Mouse (Mus musculus): ENCODE measurements around the gene Cx3cr1. TPM values are rescaled to one million over a fixed set of nuclear protein-coding genes. Genes with fewer than 3 reads are reported as not detected.
A peak's percentile ranks its signal among the peaks of the same experiment; 100 is the strongest.

The Cx3cr1 gene
- polyA plus RNA-seq, 1 experiment from 2014 or later = 9.2 TPM

DNA sequence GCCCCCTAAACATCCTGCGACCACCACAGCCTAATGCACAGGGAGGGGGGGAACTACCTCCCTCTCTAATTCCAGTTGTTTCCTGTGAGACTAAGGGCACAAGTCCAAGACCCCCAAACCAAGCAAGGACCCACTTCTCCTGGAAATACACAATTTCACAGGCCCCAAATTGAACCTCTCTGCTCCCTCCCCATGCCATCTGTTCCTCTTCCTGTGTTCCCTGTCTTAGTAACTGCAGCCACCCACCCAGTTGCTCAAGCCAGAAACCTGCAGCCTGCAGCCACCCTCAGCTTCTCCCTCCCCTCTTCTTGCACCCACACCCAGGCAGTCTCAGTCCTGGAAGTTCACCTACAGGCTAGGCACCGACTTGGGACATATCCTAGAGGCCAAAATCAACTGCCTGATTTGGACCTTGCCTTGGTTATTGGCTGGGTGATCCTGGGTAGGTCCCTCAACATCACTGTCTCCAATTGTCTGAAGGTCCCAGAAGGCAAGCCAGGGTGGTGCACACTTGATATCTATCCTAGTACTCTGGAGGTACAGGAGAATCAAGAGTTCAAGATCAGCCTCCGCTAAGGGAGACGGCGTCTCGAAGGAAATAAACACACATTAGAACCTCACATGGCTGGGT, 90.8 kb downstream of the Cx3cr1 start:
- Histone ChIP-seq H3K27ac (no peak overlapping the region), H3K36me3 (peaks cover 15% of the 10 kb centered on the region), H3K4me3 (no peak overlapping the region), H3K4me1 (peaks cover 66% of the 10 kb centered on the region), H3K27me3 (no peaks in the 10 kb centered on the region), H3K9me3 (no peaks in the 10 kb centered on the region), H3K9ac (no peak overlapping the region), H3K4me2 (no peak overlapping the region)
- no peak for ATAC-seq (ENCODE audit: borderline replicate concordance, extremely low read depth, low FRiP score, low TSS enrichment)
- 73% methylated on average over 6 of the region's 6 CpGs for WGBS

DNA sequence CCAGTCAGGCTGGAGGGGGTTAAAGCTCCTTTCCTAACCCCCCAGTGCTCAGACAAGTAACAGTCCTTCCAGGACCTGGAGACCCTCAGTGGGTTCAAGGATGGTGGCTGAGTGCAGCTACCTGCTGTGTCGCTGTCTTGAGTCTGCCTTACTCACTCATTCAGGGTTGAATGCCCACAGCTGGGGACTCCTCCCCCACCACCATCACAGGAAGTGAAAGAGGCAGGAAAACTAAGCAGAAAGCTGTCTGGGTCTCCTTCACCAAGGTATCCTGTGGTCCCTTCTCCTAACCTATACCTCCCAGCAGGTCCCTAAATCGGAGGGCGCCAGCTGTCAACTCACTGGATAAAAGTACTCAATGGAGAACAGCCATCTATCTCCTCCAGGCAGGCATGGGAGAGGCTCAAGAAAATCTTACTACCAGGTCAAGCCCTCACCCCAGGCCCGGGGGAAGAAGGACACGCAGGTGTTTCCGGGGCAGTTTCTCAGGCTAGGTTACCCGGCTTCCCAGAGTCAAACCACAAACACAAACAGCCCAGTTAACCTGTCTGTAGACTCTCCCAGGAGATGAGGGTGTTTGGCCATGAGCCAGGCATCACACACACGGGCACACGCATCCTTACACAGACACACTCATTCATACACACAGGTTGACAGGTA, 91.4 kb downstream of the Cx3cr1 start:
- H3K36me3 ChIP-seq = peaks cover 21% of the 10 kb centered on the region
- peak overlapping the region; percentile 50 for H3K27ac ChIP-seq
- WGBS = 36% methylated on average over 9 of the region's 9 CpGs
- ATAC-seq (ENCODE audit: borderline replicate concordance, extremely low read depth, low FRiP score, low TSS enrichment) = no peak
- H3K9ac ChIP-seq = no peak overlapping the region
- peaks cover 64% of the 10 kb centered on the region for H3K4me1 ChIP-seq
- no peak overlapping the region for H3K4me3 ChIP-seq
- peak overlapping the region; percentile 27; the same call in 1 of the 2 replicates for H3K4me2 ChIP-seq
- no peaks in the 10 kb centered on the region for H3K9me3 ChIP-seq
- no peaks in the 10 kb centered on the region for H3K27me3 ChIP-seq

DNA sequence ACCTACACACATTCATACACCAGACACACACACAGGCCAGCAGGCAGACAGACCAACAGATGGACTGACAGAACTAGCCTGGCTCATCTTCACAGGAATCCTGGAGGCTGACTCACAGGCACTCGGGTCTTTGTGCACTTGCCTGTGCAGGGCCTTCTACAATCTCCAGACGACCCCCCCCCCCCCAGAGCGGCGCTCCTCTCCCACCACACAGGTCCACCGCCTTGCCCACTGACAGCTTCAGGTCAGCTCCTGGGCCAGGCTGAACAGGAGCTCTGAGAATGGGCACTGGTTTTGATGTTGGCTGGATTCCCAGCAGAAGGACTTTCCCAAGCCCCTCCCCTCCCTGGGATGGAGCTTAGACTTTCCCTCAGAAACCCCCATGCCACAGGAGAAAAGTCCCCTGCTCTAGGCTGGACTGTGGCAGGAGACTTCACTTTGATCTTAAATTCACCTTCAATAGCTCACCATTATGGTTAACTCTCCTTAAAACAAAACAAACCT, 92.1 kb downstream of the Cx3cr1 start:
- Histone ChIP-seq H3K9me3 (no peaks in the 10 kb centered on the region), H3K4me3 (no peak overlapping the region), H3K36me3 (peaks cover 28% of the 10 kb centered on the region), H3K27me3 (no peaks in the 10 kb centered on the region), H3K9ac (no peak overlapping the region), H3K27ac (peak overlapping the region; percentile 50), H3K4me2 (peak overlapping the region; percentile 27), H3K4me1 (peaks cover 65% of the 10 kb centered on the region)
- 11% methylated on average over 5 of the region's 5 CpGs for WGBS
- no peak for ATAC-seq (ENCODE audit: borderline replicate concordance, extremely low read depth, low FRiP score, low TSS enrichment)

DNA sequence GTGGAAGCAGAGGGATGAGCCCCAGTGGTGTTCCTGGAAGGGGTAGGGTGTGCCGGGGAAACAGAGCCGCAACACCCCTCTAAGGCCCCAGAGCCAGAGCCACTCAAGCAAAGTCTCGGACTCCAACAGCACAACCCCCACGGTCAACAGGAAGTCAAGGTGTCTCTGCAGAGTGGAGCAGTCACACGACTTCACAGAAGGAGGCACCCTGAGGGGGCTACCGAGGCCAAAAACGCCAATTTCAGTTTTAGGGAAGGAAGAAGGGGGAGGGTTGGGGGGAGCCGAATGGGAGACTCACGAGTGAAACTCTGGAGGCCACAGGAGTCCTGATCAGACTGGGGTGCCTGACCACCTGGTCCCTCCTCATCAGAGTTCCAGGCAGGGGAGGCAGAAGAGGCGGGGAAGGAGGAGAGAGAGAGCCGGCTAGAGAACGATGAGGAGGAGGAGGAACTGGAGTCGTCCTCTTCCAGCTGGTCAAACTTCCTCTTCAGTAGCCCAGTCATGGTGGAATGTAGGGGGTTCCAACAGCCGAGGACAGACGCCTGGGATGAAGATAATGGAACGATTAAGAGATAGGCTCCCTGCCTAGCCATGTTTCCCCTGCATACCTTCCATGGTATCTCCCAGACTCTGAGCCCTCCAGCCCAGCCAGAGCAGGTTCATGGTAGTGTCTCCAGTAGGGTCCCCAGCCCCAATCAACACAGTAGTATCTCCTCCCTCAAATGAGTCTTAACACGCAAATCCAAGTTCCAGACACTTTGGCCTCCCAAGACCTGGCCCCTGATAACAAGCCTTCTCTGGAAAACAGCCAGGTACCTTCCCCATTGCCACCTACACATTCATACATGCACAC, 92.7 kb downstream of the Cx3cr1 start:
- Histone ChIP-seq H3K9ac (no peak overlapping the region), H3K9me3 (no peaks in the 10 kb centered on the region), H3K27ac (peak overlapping the region; percentile 50; the same call in 1 of the 2 replicates), H3K27me3 (no peaks in the 10 kb centered on the region), H3K4me3 (no peak overlapping the region), H3K4me2 (peak overlapping the region; percentile 27; the same call in 1 of the 2 replicates), H3K4me1 (peaks cover 60% of the 10 kb centered on the region), H3K36me3 (peaks cover 35% of the 10 kb centered on the region)
- 20% methylated on average over 17 of the region's 17 CpGs for WGBS
- no peak for ATAC-seq (ENCODE audit: borderline replicate concordance, extremely low read depth, low FRiP score, low TSS enrichment)

DNA sequence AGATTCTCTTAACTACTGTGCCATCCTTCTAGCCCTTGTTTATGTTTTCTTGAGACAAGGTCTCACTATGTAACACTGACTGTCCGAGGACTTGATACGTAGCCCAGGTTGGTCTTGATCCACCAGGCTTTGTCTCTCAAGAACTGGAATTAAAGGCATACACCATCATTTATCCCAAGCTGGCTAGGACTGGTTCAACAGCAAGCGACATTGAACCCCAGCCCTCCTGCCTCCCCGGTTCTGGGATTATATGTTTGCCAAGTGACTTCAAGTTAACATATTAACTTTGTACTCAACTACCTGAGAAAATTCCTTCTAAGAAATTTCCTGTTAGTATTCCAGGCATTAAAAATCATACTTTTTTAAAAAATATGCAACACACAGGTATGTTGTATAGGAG, 94.4 kb downstream of the Cx3cr1 start:
- whole genome bisulfite sequencing = 83% methylated on average over 4 of the region's 4 CpGs
- Histone ChIP-seq H3K27me3 (no peaks in the 10 kb centered on the region), H3K4me1 (peaks cover 58% of the 10 kb centered on the region), H3K9me3 (no peaks in the 10 kb centered on the region), H3K4me3 (no peak overlapping the region), H3K27ac (no peak overlapping the region), H3K36me3 (peaks cover 38% of the 10 kb centered on the region), H3K4me2 (no peak overlapping the region), H3K9ac (no peak overlapping the region)
- ATAC-seq (ENCODE audit: borderline replicate concordance, extremely low read depth, low FRiP score, low TSS enrichment) = no peak

DNA sequence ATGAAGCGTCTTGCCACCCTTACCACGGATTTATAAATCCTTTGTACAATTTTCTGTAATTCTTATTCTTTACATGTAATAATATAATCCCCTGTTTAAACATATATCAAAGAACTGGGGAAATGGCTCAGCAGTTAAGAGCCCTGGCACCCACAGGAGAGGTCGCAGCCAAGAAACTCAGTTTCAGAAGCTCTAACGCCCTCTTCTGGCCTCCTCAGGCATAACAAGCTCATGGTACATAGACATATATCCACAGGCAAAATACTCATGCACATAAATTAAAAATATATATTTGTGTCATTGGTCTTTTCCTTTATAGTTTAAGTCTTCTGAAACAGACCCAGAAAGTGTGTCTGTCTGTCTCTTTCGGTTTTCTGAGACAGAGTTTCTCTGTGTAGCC, 95.1 kb downstream of the Cx3cr1 start:
- Histone ChIP-seq H3K4me3 (no peak overlapping the region), H3K27ac (no peak overlapping the region), H3K9me3 (no peaks in the 10 kb centered on the region), H3K36me3 (peaks cover 38% of the 10 kb centered on the region), H3K4me2 (no peak overlapping the region), H3K4me1 (peaks cover 57% of the 10 kb centered on the region), H3K27me3 (no peaks in the 10 kb centered on the region), H3K9ac (no peak overlapping the region)
- no peak for ATAC-seq (ENCODE audit: borderline replicate concordance, extremely low read depth, low FRiP score, low TSS enrichment)
- WGBS = 78% methylated on average over 5 of the region's 5 CpGs

DNA sequence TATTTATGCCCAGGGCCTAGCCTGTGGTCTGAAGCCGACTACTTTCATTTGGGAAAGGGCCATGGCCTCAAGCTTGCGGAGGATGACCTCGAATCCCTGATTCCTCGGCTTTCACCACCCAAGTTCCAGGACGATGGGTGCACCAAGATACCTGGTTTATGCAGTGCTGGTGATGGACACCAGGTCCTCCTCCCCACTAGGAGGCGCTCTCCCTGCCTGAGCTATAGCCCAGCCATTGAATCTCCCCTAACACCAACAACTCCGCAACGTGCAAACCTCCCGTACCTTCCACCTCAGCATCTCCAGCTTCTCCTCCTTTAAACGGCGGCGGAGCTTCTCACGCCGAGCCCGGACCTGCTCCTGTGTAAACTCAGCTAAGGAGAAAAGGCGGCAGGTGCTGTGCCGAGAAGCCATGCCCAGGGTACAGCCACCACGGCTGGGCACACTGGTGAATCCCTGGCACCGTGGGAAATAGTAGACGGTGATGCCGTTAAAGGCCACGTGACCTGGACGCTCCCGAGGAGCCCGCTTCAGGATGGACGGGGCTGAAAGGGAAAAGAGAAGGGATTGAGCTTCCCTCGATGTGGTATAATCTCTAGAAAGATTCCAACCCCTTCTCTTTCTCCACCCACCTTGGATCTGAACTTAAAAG, 95.7 kb downstream of the Cx3cr1 start:
- Histone ChIP-seq H3K27ac (no peak overlapping the region), H3K9me3 (no peaks in the 10 kb centered on the region), H3K9ac (no peak overlapping the region), H3K4me3 (no peak overlapping the region), H3K27me3 (no peaks in the 10 kb centered on the region), H3K36me3 (peaks cover 38% of the 10 kb centered on the region), H3K4me2 (no peak overlapping the region), H3K4me1 (peaks cover 51% of the 10 kb centered on the region)
- WGBS = 91% methylated on average over 27 of the region's 27 CpGs
- no peak for ATAC-seq (ENCODE audit: borderline replicate concordance, extremely low read depth, low FRiP score, low TSS enrichment)

DNA sequence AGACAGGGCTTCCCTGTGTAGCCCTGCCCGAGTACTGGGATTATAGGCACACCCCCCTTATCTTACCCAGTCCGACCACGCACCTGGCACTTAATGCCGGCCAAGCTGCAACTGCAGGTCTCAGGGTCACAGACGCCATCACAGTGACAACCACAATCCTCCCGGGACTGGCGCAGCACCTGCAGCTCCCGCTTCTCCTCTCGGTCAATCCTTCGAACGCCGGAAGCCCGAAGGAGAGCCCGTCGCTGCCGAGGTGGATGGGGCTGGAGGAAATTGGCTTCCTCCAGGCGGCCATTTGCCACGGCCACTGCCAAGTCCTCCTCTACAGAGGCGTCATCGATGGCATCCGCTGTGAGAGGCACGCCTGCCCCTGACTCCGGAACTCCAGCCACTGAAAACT, 96.4 kb downstream of the Cx3cr1 start:
- Histone ChIP-seq H3K36me3 (peaks cover 38% of the 10 kb centered on the region), H3K27me3 (no peaks in the 10 kb centered on the region), H3K4me3 (no peak overlapping the region), H3K9ac (no peak overlapping the region), H3K4me1 (peaks cover 44% of the 10 kb centered on the region), H3K9me3 (no peaks in the 10 kb centered on the region), H3K27ac (no peak overlapping the region), H3K4me2 (no peak overlapping the region)
- no peak for ATAC-seq (ENCODE audit: borderline replicate concordance, extremely low read depth, low FRiP score, low TSS enrichment)
- 87% methylated on average over 23 of the region's 23 CpGs for WGBS

DNA sequence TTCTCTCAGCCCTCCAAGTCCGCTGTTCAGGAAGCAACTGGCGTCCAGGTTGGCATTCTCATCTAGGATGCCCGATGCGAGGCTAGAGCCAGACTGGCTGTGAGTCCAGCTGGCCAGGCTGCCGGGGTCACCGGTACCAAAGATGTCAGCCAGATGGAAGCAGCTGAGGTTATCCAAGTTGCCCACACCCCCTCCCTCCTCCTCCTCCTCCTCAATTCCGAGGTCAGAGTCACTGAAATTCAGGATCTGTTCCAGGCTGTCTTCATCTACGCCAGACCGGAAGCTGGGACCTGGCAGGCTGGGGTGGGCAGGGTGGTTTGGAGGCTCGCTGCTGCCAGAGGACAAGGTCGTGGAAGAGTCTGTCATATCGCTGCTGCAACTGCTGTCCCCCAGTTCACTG, 97.1 kb downstream of the Cx3cr1 start:
- Histone ChIP-seq H3K9ac (no peak overlapping the region), H3K4me2 (no peak overlapping the region), H3K9me3 (no peaks in the 10 kb centered on the region), H3K4me1 (peaks cover 37% of the 10 kb centered on the region), H3K36me3 (peaks cover 38% of the 10 kb centered on the region), H3K27ac (no peak overlapping the region), H3K27me3 (no peaks in the 10 kb centered on the region), H3K4me3 (no peak overlapping the region)
- ATAC-seq (ENCODE audit: borderline replicate concordance, extremely low read depth, low FRiP score, low TSS enrichment) = no peak
- WGBS = 77% methylated on average over 12 of the region's 12 CpGs

DNA sequence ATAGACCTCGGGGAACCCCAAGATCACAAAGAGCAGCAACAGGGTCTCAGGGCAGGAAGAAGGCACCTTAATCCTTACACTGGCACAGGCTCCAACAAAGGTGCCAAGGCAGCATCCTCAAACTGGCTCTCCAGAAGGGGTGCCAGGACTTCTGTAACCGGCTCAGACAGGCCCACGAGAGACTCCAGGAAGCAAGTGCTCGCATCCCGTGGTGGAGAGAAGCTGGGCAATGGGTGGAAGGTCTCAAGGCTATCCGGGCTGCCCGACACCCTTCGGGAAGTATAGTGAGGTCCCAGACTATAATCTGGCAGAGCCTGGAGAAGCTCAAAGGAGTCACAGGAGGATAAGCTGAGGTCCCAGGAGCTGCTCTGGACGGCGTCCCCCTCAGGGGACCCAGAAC, 97.5 kb downstream of the Cx3cr1 start:
- H3K9ac ChIP-seq = no peak overlapping the region
- H3K27me3 ChIP-seq = no peaks in the 10 kb centered on the region
- WGBS = 94% methylated on average over 10 of the region's 10 CpGs
- H3K9me3 ChIP-seq = no peaks in the 10 kb centered on the region
- H3K4me3 ChIP-seq = no peak overlapping the region
- H3K4me1 ChIP-seq = peaks cover 33% of the 10 kb centered on the region
- no peak overlapping the region for H3K4me2 ChIP-seq
- H3K27ac ChIP-seq = no peak overlapping the region
- no peak for ATAC-seq (ENCODE audit: borderline replicate concordance, extremely low read depth, low FRiP score, low TSS enrichment)
- H3K36me3 ChIP-seq = peaks cover 38% of the 10 kb centered on the region

DNA sequence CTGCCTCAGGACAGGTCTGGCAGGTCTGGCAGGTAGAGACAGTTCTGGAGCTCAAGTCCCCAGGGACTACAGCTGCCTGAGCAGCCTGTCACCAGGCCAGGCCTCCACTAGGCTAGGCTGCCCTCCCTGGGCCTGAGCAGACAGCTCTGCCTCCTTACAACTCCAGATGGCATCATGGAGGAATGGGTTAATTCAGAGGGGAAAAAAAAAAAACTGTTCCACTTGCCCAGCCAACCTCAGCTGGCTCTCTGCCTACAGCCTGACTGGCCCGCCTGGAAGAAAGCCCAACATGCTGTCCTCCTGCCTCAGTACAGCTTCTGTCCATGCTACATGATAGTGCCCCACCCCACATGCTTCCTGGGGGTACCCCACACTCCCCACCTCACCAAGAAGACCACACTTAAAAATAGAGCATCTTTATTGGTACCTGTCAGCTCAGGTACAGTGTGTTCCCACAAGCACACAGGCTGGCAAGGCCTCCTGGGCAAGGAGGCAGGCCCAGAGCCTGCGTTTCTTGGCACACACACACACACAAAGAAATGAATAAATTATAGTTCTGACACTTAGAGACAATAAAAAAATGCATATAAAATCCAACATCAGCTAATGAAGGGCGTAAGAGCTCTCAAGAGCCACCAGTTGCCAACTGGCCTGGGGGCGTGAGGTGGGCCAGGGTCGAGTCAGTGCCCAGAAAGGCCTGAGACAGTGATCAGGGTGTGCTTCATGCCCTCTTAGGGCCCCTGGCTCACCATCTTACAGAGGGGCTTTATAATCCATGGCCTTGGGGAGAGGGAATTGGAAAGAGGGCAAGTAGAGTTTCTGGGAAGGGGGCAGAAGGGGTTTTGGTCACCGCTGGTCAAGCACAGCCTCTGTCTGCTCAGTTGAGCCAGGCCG, 98.7 kb downstream of the Cx3cr1 start:
- 66% methylated on average over 7 of the region's 7 CpGs for whole genome bisulfite sequencing
- H3K27ac ChIP-seq = peak overlapping the region; percentile 35
- no peak overlapping the region for H3K4me3 ChIP-seq
- peak overlapping the region; percentile 8; the same call in 1 of the 2 replicates for H3K9ac ChIP-seq
- peaks cover 25% of the 10 kb centered on the region for H3K4me1 ChIP-seq
- no peaks in the 10 kb centered on the region for H3K9me3 ChIP-seq
- H3K4me2 ChIP-seq = no peak overlapping the region
- peaks cover 38% of the 10 kb centered on the region for H3K36me3 ChIP-seq
- no peaks in the 10 kb centered on the region for H3K27me3 ChIP-seq
- ATAC-seq (ENCODE audit: borderline replicate concordance, extremely low read depth, low FRiP score, low TSS enrichment) = no peak
